Mouse (Mus musculus): ENCODE results near the gene Slc32a1.

- TF ChIP-seq EP300 (IDR thresholded peaks at IDR 0.05; ENCODE audit: low read depth) (no peak), CTCF (IDR thresholded peaks at IDR 0.05; ENCODE audit: low read depth) (no peak)
These were observed 32.0 kb downstream of the Slc32a1 start for GRCm38 (mm10) chr2:158642587-158642986.
